Mouse (Mus musculus) adrenal gland, adult 18-20 months (tissue): ENCODE measurements around the gene Pex3. TPM values are rescaled to one million over a fixed set of nuclear protein-coding genes. Genes with fewer than 3 reads are reported as not detected.

Experiments used
- DNase-seq, 2 experiments: peaks; one replicate each; pipeline ENCODE4 v3.0.0; 2021 to 2022; ENCODE audit warnings: low spot score in 2 of 2
- long read RNA-seq, 2 experiments: library from polyadenylated mRNA; stranded (forward); transcript quantifications; one replicate each; pipeline ENCODE4 v2.0.0; 2021
- total RNA-seq, 2 experiments: library from RNA; stranded (reverse); gene quantifications; 1 replicate in 1 of 2; 2 replicates in 1 of 2; pipeline ENCODE4 v1.2.3; 2021

Gene Pex3
- 10 to 100 TPM; 30.0 to 40.5 TPM for total RNA-seq
- long read RNA-seq, experiment 1, transcript Pex3-201 (12 exons, 2,129 nt) = major isoform, 34 of 39 reads
- long read RNA-seq, experiment 1, partial matches to known transcripts = 1 of 39 reads
- long read RNA-seq, experiment 1, other reads (novel, unspliced or antisense) = 2 of 39 reads
- long read RNA-seq, experiment 2, transcript Pex3-201 (12 exons, 2,129 nt) = major isoform, 37 of 43 reads
- long read RNA-seq, experiment 2, partial matches to known transcripts = 3 of 43 reads
- long read RNA-seq, experiment 2, other reads (novel, unspliced or antisense) = 1 of 43 reads

DNA sequence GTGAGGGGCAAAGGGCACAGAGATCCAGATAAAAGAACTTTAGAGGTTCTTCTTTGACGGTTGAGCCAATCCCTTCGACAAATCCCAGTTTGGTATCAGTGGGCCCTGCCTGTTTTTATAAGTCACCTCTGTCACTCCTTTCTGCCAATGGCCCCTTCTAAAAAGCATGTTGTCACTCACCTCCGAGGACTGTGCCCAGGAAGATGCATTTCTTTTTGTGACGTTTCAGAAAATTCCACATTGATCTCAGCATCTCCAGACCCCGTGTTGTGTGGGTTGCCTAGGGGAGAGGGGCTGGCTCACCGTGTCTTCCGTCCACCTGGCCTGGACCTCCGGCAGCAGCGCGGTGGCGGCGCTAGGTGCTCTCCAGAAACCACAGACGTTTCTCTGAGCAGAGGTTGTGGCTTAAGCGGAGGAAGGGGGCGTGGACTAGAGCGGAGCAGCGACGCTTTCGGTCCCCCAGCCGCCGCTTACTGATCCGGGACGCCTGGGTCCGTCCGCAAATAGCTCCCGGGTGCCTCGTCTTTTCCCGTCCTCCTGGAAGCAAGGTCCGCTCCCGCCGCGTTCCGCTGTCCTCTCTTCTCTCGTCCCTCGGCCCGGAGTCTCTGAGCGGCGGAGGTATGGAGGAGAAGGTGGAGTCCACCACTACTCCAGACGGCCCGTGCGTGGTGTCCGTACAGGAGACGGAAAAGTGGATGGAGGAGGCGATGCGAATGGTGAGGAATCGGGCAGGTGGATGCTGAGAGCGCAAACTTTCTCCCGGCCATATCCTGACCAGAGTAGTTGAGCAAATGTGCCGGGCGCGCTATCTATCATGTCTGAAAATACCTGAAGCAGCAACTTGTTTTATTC is at the start of gene Pex3, which contains the start of gene Adat2:
Gene Pex3, minus strand, starts transcription at position 497 of the 852 bp plus-strand sequence.
Gene Adat2, plus strand, starts transcription at position 249 of the 852 bp plus-strand sequence.
- peak; percentile 90 to 92 for DNase-seq

DNA sequence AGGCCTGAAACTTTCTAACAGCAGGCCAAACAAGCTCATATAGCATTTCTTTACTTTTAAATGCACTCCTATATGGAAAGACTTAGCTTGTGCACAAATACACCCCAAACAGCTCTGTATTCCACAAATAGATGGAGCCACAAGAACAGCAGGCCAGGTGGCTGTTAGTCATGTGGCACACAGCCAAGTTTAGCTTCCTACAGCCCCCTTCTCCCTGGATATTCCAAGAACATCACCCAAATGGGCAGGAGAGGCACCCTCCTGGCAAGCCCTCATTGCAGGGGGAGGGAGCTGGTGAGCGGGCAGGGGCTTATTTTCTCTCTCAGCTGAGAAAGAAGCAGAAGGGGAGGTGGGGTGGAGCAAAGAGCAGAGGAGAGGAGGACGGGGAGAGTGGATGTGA is 48.0 kb upstream of the Pex3 start:
- DNase-seq = no peak

DNA sequence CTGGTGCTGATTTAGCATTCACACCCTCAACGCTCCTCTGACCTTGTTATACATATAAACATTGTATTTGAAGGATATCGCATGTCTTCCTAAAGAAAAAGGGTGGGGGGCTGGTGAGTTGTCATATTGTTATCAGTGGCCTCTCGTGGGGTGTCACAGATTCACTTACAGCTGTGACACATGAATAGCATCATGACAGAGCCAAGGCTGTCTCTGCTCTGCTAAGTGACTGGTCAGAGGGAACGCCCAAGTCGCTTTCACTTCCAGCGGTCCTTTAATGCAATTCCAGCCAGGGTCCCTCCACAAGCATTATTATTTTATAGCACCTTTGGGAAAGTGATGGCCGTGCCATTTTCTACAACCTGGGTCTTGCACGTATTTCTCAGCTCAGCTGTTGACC is 44.5 kb upstream of the Pex3 start:
- DNase-seq = no peak

DNA sequence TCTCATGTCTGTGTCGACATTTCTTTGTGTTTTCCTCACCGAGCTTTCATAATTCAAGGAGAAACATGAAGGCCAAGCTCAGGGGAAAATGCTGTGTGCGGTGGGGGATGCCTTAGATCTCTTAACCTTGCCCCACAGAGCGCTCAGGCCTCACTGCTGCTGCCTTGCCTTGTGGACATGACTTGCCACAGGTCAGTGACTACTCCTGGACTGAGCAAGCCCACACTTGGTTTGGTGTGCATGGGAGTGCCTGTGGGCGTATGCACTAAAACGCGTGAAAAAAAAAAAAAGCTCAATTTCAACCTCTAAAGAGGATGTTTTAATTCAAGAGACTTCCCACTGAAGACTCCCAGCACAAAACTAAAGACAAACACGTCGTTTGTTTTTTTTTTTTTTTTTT is 43.9 kb upstream of the Pex3 start:
- no peak for DNase-seq

DNA sequence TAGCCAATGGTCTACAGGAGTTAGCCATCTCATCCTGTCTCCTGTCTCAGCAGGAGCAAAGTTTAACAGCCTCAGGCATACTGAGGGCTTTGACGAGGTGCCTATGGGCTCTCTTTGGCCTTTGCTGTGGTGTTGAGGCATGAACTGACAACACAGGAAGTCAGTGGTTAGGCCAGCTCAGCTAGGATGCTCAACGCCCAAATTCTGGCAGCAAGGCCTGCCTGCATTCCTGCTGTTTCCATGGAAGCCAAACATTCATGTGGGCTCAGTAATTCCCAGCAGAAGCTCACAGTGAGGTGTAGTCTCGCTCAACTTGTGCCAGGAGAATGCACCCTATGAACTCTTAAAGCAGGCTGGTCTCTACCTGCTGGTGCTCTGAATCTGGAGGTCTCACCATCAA is 43.1 kb upstream of the Pex3 start:
- DNase-seq = no peak

DNA sequence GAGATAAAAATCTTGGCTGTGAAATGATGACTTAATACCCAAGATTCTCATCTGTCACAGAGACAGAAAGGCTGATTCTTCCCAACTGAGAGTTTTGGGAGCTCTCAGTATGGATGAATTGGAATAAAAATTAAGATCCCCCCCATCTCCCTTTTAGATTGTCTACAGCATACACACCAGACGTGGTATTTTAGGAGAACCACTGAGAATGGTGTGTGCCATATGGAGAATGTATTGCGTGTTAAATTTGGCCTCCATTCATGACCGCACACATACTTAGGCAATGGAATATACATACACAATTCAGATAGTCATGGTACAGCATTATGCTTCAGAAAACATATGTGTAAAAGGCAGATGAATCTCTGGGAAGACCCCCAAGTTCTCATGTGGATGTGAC is 40.6 kb upstream of the Pex3 start:
- DNase-seq = no peak

DNA sequence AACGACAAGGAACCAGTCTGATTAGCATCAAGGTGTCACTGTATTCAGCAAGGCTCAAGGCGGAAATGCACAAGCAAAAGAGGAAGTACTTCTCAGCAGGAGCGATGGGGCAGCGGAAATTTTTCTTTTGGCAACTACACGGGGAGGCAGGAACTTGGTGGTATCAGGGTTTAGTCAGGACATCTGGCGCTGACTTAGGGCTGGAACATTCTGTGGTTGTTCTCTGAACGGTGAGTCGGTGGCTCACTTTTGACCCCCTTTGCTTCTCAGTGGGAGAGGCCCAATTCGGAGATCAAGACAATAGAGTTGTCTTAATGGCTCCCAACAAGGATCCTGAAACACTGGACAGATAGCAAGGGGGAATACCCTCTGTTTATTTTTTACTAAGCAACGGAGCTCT is 39.3 kb upstream of the Pex3 start:
- no peak for DNase-seq

DNA sequence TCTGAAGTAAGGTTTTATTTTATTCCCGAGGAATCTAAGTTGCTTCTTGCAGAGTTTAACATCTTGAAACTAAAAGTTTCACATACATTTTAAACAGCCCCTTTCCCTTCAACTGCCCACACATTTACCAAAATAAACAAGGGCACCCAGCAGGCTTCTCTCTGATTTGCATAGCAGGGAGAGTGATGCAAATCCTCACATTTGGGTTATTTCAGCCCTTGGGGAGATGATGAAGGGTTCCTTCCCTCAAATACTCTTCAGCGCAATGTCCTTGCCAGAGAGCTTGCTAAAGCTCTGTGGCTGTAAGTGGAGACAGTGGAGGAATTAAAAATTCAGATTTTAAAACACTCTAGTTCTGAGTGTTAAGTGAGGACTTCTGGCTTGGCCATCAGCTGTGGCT is 35.0 kb upstream of the Pex3 start:
- DNase-seq = no peak

DNA sequence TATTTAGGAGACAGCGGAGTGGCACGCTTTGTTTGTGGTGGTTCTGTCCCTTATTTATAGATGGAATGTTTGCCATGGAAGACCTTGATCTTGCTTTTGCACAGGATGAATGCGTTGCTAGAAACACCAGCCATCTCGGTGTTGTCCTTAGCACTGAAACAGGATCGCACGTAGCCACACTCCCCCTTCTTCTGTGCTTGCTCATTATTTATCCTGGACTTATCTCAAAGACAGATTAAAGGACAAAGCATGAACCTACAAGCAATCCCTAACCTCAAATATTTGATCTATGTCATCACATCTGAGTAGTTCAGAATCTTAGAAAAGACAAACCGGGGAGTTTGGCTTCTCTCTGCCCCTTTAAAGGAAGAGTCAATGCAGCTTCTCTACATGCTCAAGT is 24.2 kb upstream of the Pex3 start:
- DNase-seq = no peak

DNA sequence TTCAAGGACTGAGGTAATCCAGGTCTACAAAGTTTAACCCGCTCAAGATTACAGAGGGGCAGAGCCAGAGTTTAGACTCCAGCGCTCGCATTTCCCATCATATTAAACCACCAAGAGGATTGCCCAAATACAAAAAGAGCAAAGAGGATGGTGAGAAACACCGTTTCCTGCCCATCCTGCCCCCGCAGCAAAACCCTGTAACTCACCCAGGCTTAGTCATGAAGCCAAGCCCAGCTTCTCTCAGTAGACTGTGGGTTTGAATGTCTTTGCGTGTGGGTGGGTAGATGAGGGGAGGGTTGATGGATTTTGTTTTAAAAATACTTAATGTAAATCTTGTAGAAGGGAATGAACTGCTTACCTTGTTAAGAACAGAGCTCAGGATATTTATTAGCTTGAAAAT is 19.5 kb upstream of the Pex3 start:
- DNase-seq = no peak

DNA sequence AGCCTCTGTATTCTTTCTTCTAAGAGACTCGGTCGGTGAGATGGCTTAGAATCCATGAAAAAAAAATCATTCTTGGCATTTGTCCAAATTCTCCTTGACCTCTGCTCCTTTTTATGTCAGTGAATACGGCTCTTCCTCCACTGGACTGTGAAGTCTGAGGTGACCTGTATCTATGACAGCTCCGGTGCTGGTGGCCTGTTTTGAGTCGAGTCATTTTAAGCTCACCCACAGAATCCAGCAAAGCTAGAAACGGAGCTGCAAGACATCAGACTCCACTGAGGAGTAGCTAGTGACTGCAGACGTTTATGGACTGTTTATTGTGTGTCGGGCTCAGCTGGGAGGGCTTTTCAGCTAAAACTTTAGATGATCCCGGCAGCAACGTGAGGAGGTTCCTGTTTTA is 19.1 kb upstream of the Pex3 start:
- DNase-seq = no peak

DNA sequence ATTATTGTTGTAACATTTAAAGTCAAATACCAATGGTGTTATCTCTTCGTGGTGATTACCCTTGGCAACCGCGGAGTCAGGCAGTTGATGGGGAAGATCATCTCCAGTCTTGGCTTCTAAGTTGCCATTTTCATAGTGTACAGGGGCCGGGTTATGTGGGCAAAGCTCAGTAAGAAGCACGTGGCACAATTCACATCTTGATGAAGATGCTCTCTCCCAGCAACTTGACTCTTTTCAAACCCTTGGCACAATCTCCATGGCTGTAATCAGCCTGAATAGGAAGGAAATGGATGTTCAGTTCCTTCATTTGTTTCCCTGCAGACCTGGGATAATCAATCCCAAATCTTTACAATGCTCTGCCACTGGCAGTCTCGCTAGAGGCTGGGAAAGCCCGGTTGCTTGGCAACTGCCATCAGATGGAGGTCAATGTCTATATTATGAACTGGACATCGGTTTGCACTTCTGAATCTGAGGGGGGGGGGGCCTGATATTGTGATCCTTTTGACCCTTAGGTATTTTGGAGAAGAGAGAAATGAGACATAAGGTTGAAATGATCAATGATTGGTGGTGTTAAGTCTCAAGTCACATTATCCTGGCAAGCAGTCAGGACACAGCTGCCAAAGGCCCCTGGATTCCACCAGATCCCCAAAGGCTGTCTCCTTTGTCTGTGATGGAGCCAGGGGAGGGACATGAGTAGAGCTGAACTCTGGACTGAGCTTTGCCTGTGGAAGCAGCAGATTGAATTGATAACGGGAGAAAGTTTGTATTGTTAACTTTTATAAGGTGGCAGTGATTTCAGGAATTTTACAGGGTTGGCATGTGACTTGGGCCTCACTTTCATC is 18.0 kb upstream of the Pex3 start:
- DNase-seq = no peak

DNA sequence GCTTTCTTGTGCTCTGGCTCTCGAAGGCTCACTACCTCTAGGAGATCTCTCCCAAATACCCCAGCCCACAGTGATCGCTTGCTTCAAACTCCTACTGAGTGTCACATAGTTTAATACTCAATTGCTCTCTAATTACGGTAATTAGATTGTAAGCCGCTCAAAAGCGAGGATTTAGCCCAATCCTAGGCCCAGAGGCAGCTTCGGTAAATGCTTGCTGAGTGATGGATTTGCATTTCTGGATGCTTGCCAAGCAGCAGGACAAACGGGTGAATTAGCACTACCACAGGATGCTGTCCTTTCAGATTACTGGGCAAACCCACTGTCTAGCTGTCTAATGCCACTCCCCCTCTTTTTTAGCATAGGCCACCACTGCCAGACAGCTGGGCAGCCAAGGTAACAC is 16.9 kb upstream of the Pex3 start:
- DNase-seq = no peak

DNA sequence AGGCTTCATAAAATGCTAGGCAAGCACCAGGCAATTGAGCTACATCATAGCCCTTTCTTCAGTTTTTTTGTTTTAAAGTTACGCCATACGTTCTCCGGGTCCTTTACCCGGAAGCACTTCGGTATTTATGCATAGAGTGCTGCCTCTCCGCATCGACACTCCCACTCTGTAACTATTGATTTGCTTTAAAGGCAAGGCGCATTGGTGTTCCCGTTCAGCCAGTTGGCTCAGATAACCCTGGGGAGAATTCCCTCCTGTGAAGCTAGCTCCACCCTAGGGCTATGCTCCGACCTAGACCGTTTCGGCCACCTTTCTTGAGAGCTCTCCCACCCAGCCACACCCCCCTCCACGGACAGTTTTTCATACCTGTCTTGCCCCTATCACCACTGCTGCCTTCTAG is 13.5 kb upstream of the Pex3 start:
- DNase-seq = no peak

DNA sequence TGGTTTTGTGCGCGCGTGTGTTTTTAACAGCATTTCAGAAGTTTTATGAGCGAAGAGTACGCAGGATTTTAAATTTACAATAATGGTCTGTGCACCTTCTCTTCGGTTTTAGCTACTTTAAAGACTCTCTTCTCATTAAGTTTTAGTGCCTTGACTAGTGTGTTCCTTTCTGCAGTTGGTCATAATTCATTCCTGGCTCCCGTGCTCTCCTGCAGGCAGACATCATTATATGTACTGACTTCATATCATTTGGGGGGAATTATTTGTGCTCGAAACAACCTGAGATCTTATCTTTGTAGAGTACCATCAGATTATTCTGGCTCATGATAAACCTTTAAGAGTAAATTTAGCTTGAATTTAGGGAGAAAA is 12.1 kb upstream of the Pex3 start:
- no peak for DNase-seq

DNA sequence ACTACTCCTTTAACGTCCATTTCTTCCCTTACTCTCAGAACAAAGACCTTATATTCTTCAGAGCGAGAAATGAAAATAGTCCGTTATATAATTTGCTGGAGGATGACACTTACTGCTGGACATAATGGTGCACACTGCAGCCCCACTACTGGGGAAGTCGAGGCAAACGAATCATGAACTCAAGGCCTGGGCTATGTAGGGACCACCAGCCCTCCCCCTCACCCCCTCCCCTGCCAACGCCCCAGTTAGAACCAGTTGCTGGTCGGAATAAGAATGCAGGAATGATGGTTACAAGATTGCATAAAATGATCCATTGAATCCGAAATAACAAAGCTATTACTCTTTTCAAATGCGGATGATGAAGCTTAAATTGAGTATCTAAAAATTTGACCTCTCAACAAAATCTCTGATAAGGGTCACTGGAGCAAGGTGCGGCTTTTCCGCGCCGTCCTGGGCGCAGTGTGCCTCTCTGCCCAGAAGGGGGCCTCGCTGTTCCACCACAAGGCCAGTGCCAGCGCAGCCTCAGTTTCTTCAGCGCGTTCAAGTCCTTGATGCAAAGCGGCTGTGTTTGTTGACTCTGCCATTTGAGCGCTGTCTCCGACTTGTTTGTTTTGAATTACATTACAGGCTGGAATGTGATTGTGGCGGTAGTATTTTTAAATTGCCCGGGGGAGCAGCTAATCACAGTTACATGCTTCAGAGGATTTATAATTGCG is 11.6 kb upstream of the Pex3 start:
- DNase-seq = peak; percentile 66 to 73

DNA sequence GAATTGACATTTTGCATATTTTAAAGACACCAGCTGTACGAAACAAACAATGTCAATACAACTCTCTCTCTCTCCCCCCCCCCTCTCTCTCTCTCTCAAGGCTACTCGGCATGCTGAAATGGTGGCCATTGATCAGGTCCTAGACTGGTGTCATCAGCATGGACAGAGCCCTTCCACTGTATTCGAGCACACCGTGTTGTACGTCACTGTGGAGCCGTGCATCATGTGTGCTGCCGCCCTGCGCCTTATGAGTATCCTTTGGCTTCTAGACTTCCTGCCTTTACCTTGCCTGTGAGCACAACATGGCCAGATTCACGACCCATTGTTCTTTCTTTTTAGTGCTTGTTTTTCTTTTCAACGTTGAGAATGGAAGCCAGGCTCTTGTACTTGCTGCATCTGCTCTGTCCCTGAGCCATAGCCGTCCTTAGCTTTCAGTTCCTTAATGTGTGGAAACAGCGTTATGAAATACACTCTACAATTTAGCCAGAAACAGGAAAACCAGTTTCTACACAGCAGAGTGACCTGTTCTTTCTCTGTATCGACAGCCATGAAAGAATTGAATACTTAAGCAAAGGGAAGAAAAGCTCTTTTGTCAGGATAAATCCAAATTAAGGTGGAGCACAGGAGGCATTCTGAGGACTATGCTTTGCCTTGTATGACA is 7.2 kb upstream of the Pex3 start:
- no peak for DNase-seq

DNA sequence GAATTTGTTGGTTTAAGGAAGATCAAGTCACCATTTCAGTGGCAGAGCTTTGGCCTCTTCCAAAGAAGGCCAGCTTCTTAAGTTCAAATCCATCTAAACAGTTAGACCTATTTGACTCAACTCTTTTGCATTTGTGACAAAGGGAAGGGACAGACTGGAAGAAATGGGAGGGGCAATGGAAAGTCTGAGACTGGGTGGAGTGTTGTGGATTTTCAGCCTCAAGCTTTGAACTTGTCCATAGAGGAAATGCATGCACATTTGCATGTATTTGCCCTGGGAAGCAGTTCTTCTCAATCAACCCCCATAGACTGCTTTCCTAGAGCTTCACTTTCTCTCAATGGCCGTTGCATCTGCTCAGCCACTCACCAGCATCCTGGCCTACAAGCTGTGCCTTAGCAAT is 1.4 kb upstream of the Pex3 start:
- no peak for DNase-seq

DNA sequence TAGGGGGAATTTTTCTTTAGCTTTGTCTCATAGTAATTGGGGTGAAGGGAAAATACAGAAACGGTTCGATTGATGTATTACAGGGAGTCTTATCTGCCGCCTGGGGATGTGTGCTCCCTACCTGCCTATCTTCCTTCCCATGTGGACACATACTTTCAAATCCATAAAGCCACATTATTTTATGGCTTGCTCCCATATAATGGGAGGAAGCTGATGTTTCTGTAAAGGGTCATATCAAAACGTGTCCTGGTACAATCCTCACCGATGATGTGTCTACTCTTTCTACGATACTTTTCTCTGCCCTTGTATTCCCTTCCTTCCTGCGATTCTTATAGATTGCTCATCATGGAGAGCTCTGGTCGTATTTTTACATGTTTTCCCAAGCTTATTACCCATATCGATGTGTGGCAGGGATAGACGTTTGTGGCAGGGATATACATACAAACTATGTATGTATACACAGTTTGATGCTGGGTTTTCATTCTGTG is 600 bp upstream of the Pex3 start:
- no peak for DNase-seq

DNA sequence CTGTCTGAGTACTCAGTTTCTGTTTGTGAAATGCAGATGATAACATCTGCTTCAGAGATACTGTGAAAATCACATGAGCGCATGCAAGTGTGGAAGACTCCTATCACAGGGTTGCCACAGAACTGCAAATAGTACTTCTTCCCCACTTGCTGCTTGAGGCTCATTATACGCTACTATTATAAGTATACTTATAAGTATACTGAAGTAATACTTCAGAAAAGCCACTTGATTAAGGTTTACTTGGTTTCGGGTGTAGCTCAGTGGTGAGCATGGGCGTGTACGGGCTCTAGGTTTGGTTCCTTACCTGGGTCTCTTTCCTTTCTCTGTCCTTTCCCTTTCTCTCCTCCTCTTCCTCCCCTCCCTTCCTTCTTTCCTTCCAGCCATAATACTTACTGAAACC is 11.2 kb downstream of the Pex3 start:
- no peak for DNase-seq
